Mouse (Mus musculus) stomach, postnatal 0 days (tissue): ENCODE measurements at regions not wholly inside any gene's neighbourhood (a gene's known extent, or its start where the extent isn't known, plus 50 kb on each side); places are given as distances from the start of the nearest gene placed in this dataset.

Experiments
- CTCF ChIP-seq: IDR thresholded peaks from 2 replicates; pipeline ENCODE4 v1.5.1; 2016; ENCODE audit warnings: antibody characterized with exemption, low read depth, mild to moderate bottlenecking, moderate library complexity
- EP300 ChIP-seq: optimal IDR thresholded peaks from 2 replicates; pipeline ENCODE3; 2016; ENCODE audit warnings: antibody characterized with exemption

GRCm38 (mm10) chr13:101504241-101504640 is 263.8 kb downstream of the Pik3r1 start:
- TF ChIP-seq CTCF (no peak), EP300 (no peak)
